Comparison of ENCODE assay signal across 8 mouse cellular contexts in the genomic region with DNA sequence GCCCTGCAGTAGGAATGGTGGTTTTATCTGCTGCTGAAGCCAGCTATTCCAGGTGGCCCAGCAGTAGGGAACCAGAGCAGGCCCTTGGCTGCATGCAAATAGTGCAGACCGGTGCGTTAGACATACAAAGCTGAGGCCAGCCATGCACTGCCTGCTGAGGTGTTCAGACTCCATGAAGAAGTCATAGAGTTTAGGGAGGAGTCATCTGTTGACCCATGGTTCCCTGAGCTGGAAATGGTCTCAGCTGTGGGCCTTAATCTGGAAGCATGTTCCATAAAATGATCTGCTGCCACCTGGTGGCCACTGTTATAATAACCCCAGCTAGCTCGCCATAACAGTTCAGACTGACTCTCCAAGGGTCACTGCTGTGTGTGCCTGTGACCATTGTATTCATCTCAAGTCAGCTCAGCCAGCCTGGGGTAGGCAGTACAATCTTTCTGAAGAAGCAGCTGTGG. TPM values are rescaled to one million over a fixed set of nuclear protein-coding genes. Genes with fewer than 3 reads are reported as not detected.
A peak's percentile ranks its signal among the peaks of the same experiment; 100 is the strongest.
DNase-seq lines count a peak whose midpoint lies in the region; ATAC-seq and TF ChIP-seq lines count a peak whose summit lies in the region.

No protein-coding gene starts in this region.

- 24% methylated on average over 3 of the region's 3 CpGs for WGBS in hindbrain, postnatal 0 days

- TF ChIP-seq CTCF in hindbrain, postnatal 0 days (IDR thresholded peaks at IDR 0.05; ENCODE audit: low read depth), result peak; percentile 92

- peak; percentile 92 for DNase-seq in adipocyte (ENCODE audit: low spot score)
- peak; percentile 83 to 90 for DNase-seq in cerebellum, postnatal 4 days (ENCODE audit: low spot score in 2 of 2)
- DNase-seq in gastrocnemius, adult 8-10 months (ENCODE audit: low spot score in 2 of 2), result peak; percentile 67 to 69
- peak; percentile 93 for DNase-seq in hindbrain, postnatal 0 days (ENCODE audit: low spot score)
- peak; percentile 68 to 71 for DNase-seq in layer of hippocampus, postnatal 36 days
- peak; percentile 87 for DNase-seq in right cerebral cortex, postnatal 14 days
- peak; percentile 57 to 78 for DNase-seq in urinary bladder, postnatal 4 days (ENCODE audit: low spot score in 2 of 2)

- H3K4me1 ChIP-seq in hindbrain, postnatal 0 days (ENCODE audit: insufficient read depth, low read length), result no peaks in the 10 kb centered on the region

- no peak overlapping the region for H3K9ac ChIP-seq in hindbrain, postnatal 0 days (replicated peaks; ENCODE audit: low read length)

- peak; percentile 81 for ATAC-seq in hindbrain, postnatal 0 days
- peak; percentile 87 for ATAC-seq in megakaryocyte, adult 5-6 weeks (ENCODE audit: poor library complexity, severe bottlenecking)

- H3K4me2 ChIP-seq in hindbrain, postnatal 0 days (ENCODE audit: low read depth, low read length), result no peak overlapping the region

- H3K9me3 ChIP-seq in hindbrain, postnatal 0 days (ENCODE audit: low read length), result no peaks in the 10 kb centered on the region

- no peaks in the 10 kb centered on the region for H3K36me3 ChIP-seq in hindbrain, postnatal 0 days (ENCODE audit: insufficient read depth, low read length)

- H3K27me3 ChIP-seq in hindbrain, postnatal 0 days (ENCODE audit: insufficient read depth, low read length), result no peaks in the 10 kb centered on the region

- no peak overlapping the region for H3K4me3 ChIP-seq in hindbrain, postnatal 0 days (ENCODE audit: low read length)

- H3K27ac ChIP-seq in hindbrain, postnatal 0 days, result no peak overlapping the region; the same call in 1 of the 2 replicates

RNA-seq across cellular contexts. Expression of a gene that starts 29.2 kb away (rescaled TPM):
- 10 to 100 TPM; 60.8 to 78.9 (median 75.8) TPM for total RNA-seq in gastrocnemius, adult 8-10 months (2022)
- 17.4 and 18.0 TPM in 2 replicates for total RNA-seq in hindbrain, postnatal 0 days (2014; rRNA removed)
- polyA plus RNA-seq in hindbrain, postnatal 0 days (2015; fragmentation: Nextera tagmentation; extraction: Ambion mirVana), result 17.1 and 17.6 TPM in 2 replicates
- total RNA-seq in layer of hippocampus, postnatal 36 days (2021), result 1 to 10 TPM; 3.3 to 4.1 TPM
- total RNA-seq in megakaryocyte, adult 5-6 weeks (2015), result 11.5 and 11.6 TPM in 2 replicates
- 5.8 and 7.1 TPM in 2 replicates for total RNA-seq in megakaryocyte, adult 5-6 weeks (2017)
